Mouse (Mus musculus) kidney, adult 11 months (tissue): Measurements from ENCODE around the gene Stxbp5l.
"Not testable (repeated sequence)": the region's sequence is repeated elsewhere in the genome, so short reads cannot be mapped to it uniquely, and the experiment has no call there.

Source experiments
- DNase-seq: peaks from one replicate; pipeline ENCODE4 v3.0.0; 2022

Stxbp5l gene

DNA sequence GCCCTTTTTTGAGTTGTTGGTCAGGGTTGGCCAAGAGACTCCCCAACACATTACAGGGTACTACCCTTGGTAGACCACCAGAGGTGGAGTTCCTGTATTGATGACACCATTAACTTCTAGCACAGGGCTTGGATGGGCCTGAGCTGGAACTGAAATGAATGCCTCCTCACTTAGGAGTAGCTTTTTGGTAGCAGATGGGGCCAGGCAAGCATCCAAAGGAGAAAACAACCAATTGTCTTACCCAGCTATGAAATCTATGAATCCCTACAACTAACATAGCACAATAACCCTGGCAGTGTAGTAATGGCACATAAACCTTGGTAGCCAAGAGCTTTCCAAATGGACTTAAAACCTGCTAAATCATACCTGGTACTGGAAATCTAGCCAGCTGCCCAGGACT, 111.1 kb downstream of the Stxbp5l start:
- DNase-seq: no peak

DNA sequence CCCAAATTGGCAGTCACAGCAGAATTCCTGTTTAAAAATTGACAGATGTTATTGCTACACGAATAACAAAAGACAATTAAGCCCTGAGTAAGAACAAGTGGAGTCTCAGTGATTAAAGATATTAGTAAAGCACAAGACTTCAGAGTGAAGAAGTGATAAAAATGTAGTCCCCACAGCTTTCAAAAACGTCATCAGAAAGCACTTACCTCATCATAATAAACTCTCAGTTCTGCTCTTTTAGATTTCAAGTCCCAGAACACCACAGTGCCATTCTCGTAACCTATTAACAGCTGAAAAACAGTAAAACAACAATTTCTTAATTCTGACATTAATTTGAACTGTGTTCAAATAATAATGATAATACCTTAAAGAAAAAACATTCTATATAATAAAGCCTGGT, 123.1 kb downstream of the Stxbp5l start:
- no peak for DNase-seq

DNA sequence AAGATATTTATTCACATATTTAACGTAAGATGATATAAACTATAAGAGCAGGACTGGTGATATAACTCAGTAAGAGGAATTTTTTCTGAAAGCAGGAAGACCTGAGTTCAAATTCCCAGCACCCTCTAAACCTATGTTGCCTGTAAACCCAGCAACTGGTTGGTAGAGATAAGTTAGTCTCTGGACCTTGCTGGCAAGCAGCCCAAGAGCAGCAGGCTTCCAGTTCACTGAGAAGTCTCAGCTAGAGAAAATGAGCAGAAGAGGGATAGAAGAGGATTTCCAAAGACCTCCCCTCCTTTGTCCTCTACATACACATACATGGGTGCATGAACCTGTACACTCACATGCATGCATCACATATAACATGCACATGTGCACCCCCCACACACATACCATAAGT, 165.6 kb downstream of the Stxbp5l start:
- no peak for DNase-seq

DNA sequence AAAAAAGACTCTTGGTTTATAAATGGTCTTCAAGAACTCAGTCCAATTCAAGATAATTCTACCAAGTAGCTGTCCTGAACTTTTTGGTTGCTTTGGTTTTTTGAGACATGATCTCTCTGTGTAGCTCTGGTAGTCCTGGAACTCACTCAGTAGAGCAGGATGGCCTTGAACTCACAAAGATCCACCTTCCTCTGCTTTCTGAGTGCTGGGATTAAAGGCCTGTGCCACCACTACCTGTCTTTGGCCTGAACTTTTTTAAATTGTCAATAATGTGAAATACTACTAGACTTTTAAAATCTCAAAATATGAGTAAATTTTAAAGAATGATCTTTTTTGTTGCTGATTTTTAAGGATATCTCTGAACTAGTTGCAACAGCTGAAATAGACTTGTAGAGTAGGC, 176.0 kb downstream of the Stxbp5l start:
- no peak for DNase-seq

DNA sequence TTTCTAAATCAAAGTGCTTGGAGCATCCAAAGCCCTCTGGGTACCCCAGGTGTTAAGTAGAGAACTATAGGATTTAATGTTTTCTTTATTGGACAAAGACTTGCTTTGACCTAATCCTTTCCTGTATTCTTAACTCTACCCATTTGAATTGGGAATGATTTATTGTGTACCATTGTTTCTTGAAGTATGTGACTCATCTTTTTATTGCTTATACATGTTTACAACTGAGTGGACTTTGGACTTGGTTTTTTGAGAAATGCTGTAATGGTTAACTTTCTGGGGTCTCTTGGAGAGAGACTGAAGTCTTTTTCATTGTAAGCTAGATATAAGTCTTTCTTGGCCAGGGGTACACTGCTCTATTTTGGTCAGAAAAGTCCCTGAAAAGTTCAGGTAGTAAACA, 190.6 kb downstream of the Stxbp5l start:
- DNase-seq: no peak

DNA sequence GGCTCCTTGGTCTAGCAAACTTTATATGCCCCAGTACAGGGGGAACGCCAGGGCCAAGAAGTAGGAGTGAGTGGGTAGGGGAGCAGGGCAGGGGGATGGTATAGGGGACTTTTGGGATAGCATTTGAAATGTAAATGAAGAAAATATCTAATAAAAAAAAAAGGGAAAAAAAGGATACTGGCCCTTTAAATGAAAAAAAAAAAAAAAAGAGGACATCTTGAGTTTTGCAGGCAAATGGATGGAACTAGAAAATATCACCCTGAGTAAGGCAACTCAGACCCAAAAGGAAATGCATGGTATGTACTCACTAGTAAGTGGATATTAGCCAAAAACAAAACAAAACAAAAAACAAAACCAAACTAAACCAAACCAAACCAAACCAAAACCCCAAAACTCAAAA, 259.6 kb downstream of the Stxbp5l start:
- DNase-seq: not testable (repeated sequence)

DNA sequence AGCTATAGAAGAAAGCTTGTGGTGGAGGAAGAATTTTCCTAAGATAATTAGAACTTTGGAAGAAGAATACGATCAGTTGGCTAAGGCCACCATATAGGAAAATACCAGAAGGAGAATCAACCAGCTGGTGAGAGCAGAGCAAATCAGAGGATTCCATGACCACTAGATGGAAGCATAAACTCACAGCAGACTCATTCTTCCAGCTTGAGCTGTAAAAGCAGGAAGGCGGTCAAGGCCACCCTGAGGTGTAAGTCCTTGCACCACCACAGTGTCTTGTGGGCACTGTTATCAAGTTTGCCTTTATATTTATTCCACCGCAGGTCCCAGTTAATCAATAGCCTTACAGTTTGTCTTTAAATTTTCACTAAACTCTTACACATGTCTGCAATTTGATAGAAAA, 275.5 kb downstream of the Stxbp5l start:
- peak; percentile 6 for DNase-seq

DNA sequence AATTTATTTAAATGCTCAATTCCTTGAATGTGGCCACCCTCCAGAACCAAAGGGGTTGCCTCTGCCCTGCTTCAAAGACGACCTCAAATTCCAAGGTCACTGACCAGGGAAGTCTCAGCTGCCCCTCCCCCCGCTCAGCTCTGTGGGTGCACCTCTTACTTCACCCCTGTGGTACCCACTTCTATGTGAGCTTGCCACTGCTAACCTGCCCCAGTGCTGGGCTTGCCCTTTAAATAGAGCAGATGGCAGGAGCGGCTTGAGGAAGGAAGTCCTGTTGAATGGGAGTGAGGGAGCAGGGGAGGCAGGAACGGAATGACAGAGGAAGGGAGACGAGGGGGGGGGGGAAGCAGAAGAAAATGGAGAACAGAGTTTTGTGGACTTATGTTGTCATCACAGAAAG, 276.0 kb downstream of the Stxbp5l start:
- DNase-seq: no peak

DNA sequence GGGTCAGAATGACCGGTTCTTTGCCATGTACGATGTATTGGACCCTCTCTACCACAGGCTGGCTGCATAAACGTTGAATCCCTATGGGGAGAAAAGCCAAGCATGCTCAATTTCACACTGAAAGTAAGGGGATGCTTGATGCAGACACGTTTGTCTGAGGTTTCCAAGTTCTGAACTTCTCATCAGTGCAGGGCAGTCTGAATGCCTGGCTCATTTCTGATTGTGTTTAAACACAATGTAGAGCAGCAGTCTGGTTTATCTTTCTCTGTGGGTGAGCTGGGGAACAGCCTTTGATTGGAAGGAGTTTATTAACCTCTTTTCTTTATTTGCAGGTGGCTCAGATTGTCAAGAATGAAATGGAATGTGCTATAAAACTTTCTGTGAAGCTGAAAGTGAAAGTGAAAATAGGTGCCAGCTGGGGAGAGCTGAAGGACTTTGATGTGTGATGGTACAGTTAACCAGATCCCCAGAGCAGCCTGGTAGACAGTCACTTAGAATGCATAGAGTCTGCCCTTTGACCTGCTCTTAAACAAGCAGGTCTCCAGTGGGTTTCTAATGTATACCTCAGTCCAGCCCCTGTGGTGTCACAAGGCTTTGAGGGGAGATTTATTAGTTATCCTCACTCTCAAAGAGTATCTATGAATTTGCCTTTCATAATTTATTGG, 290.5 kb downstream of the Stxbp5l start:
- DNase-seq: no peak

DNA sequence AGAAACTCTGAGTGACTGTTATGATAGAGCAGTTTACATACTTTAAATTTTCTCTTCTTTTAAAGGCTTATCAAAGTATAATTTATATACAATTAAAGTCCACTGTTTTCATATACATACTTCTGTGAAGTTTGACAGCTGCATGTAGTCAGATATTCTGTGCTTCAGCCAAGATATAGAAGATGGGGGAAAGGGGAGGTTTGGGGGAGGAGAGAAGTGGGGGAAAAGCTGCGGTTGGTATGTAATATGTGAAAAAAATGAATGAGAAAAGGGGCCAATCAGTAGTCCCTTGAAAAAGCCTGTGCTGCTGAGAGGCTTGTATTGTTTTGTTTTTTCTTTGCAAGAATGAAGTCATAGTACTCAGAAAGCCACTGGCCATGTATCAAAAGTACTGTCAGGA, 295.1 kb downstream of the Stxbp5l start:
- no peak for DNase-seq

DNA sequence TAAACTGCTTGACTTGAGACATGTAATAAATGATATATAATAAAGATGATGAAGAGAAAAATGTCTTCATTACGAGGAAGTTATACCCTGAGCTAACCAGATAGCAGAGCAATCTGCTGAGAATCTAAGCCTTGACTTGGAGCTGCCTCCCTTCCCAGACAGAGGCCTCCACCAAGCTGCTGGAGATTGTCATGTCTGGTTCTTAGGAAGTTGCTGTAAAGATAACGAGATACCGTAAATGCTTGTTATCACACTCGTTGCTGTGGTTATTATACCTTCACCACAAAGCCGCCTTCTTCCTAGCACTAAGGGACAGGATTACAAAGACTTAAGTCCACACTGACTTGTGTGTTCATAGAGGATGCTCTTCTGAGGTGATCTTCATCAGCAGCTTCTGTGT, 312.4 kb downstream of the Stxbp5l start:
- DNase-seq: no peak
